Mouse (Mus musculus) CH12.LX (cell line): ENCODE data around the gene Fam20a. TPM values are rescaled to one million over a fixed set of nuclear protein-coding genes. Genes with fewer than 3 reads are reported as not detected.

Source experiments
- DNase-seq: peaks from one replicate; pipeline ENCODE4 v3.0.0-alpha.2; 2013; ENCODE audit errors: extremely low read depth
- H3K27ac ChIP-seq: 2 replicates; pipeline ENCODE4 v1.5.1; 2012; ENCODE audit warnings: low read depth, mild to moderate bottlenecking, control low read depth, moderate library complexity; ENCODE audit not compliant: insufficient read depth
- H3K27me3 ChIP-seq: replicated peaks from 2 replicates; pipeline ENCODE3; 2012; ENCODE audit warnings: inconsistent platforms
- H3K36me3 ChIP-seq, 2 experiments: replicated peaks in 1 of 2; 2 replicates each; pipeline versions ENCODE3 to v1.6.1; 2012; ENCODE audit warnings: inconsistent platforms in 1 of 2, low read length in 1 of 2, mild to moderate bottlenecking in 1 of 2, mixed read lengths in 1 of 2, moderate library complexity in 1 of 2; ENCODE audit not compliant: control insufficient read depth in 1 of 2, insufficient read depth in 1 of 2
- H3K4me1 ChIP-seq, 2 experiments: 2 replicates each; pipeline ENCODE4 v1.6.1; 2012; ENCODE audit warnings: inconsistent platforms in 1 of 2, moderate library complexity in 1 of 2; ENCODE audit not compliant: insufficient read depth in 2 of 2, control insufficient read depth in 1 of 2
- H3K4me2 ChIP-seq: 2 replicates; pipeline ENCODE4 v1.6.1; 2012; ENCODE audit warnings: low read depth, mild to moderate bottlenecking, control low read depth; ENCODE audit not compliant: poor library complexity, insufficient read depth, severe bottlenecking
- H3K4me3 ChIP-seq, 3 experiments: fragments of 150-350 bp in 1 of 3; sonication (generic) in 1 of 3; replicated peaks in 1 of 3; 2 replicates each; pipeline versions ENCODE3 to v1.5.1; 2011 to 2012; ENCODE audit warnings: low read depth in 2 of 3, low read length in 2 of 3, mild to moderate bottlenecking in 2 of 3, moderate library complexity in 2 of 3, control low read depth in 1 of 3, improper control_type of control experiment in 1 of 3, inconsistent platforms in 1 of 3, mixed read lengths in 1 of 3; ENCODE audit not compliant: poor library complexity in 1 of 3
- H3K79me2 ChIP-seq: replicated peaks from 2 replicates; pipeline ENCODE4 v1.6.1; 2012; ENCODE audit warnings: mild to moderate bottlenecking, moderate library complexity; ENCODE audit not compliant: control insufficient read depth, poor library complexity, insufficient read depth, severe bottlenecking; ENCODE audit errors: extremely low read depth
- H3K9ac ChIP-seq: 2 replicates; pipeline ENCODE4 v1.6.1; 2012; ENCODE audit warnings: low read depth, mild to moderate bottlenecking, control low read depth, moderate library complexity; ENCODE audit not compliant: insufficient read depth
- H3K9me3 ChIP-seq: replicated peaks from 2 replicates; pipeline ENCODE3; 2012; ENCODE audit warnings: low read length, inconsistent platforms, mixed read lengths
- BHLHE40 ChIP-seq: IDR thresholded peaks from 2 replicates; pipeline ENCODE4 v1.6.1; 2011; ENCODE audit warnings: mild to moderate bottlenecking, low read depth, low read length, improper control_type of control experiment
- CHD1 ChIP-seq: IDR thresholded peaks from 2 replicates; pipeline ENCODE4 v1.6.1; 2012; ENCODE audit warnings: low read depth, low read length, improper control_type of control experiment, inconsistent platforms
- CTCF ChIP-seq, 2 experiments: IDR thresholded peaks in 1 of 2; conservative IDR thresholded peaks in 1 of 2; 2 replicates each; pipeline ENCODE4 v1.5.1; 2011 to 2012; ENCODE audit warnings: low read depth in 2 of 2, low read length in 2 of 2, improper control_type of control experiment in 1 of 2, inconsistent platforms in 1 of 2, mild to moderate bottlenecking in 1 of 2, moderate library complexity in 1 of 2
- E2F4 ChIP-seq: IDR thresholded peaks from 2 replicates; pipeline ENCODE4 v1.6.1; 2011; ENCODE audit warnings: low read depth, low read length, improper control_type of control experiment; ENCODE audit not compliant: insufficient replicate concordance
- EP300 ChIP-seq: IDR thresholded peaks from 2 replicates; pipeline ENCODE4 v1.6.1; 2011; ENCODE audit warnings: low read length, improper control_type of control experiment
- ETS1 ChIP-seq: conservative IDR thresholded peaks from 2 replicates; pipeline ENCODE4 v1.6.1; 2012; ENCODE audit warnings: low read depth, mild to moderate bottlenecking, inconsistent platforms, low read length, improper control_type of control experiment, moderate library complexity
- GABPA ChIP-seq: IDR thresholded peaks from 2 replicates; pipeline ENCODE4 v1.6.1; 2012; ENCODE audit warnings: low read depth, low read length, improper control_type of control experiment, inconsistent platforms; ENCODE audit not compliant: insufficient replicate concordance
- HCFC1 ChIP-seq: IDR thresholded peaks from 2 replicates; pipeline ENCODE4 v1.6.1; 2012; ENCODE audit warnings: low read depth, mild to moderate bottlenecking, inconsistent platforms, low read length, improper control_type of control experiment
- JUND ChIP-seq: conservative IDR thresholded peaks from 2 replicates; pipeline ENCODE4 v1.6.1; 2011; ENCODE audit warnings: low read depth, low read length, improper control_type of control experiment
- MAX ChIP-seq: IDR thresholded peaks from 2 replicates; pipeline ENCODE4 v1.6.1; 2011; ENCODE audit warnings: low read length, improper control_type of control experiment
- NELFE ChIP-seq: IDR thresholded peaks from 2 replicates; pipeline ENCODE4 v1.6.1; 2011; ENCODE audit warnings: low read depth, low read length, improper control_type of control experiment
- POLR2A ChIP-seq: IDR thresholded peaks from 2 replicates; pipeline ENCODE4 v1.6.1; 2011; ENCODE audit warnings: low read depth, mild to moderate bottlenecking, improper control_type of control experiment, low read length
- POLR2AphosphoS2 ChIP-seq: IDR thresholded peaks from 2 replicates; pipeline ENCODE4 v1.6.1; 2011; ENCODE audit warnings: low read depth, low read length, improper control_type of control experiment
- RAD21 ChIP-seq: IDR thresholded peaks from 2 replicates; pipeline ENCODE4 v1.6.1; 2011; ENCODE audit warnings: low read depth, mild to moderate bottlenecking, low read length, improper control_type of control experiment, moderate library complexity
- TCF12 ChIP-seq: IDR thresholded peaks from 2 replicates; pipeline ENCODE4 v1.6.1; 2014; ENCODE audit warnings: low read depth, mild to moderate bottlenecking, inconsistent platforms, low read length, improper control_type of control experiment
- USF1 ChIP-seq: IDR thresholded peaks from 2 replicates; pipeline ENCODE4 v1.6.1; 2014; ENCODE audit warnings: low read depth, mild to moderate bottlenecking, inconsistent platforms, low read length, improper control_type of control experiment
- ZMIZ1 ChIP-seq: IDR thresholded peaks from 2 replicates; pipeline ENCODE4 v1.6.1; 2012; ENCODE audit warnings: low read depth, mild to moderate bottlenecking, inconsistent platforms, low read length, improper control_type of control experiment
- dilution Hi-C: fragments of 300-500 bp; cut with MboI; formaldehyde crosslinking; loops from 2 replicates; pipeline ENCODE4 v1.14.3; 2020; ENCODE audit warnings: low sequenced_read_pairs; ENCODE audit not compliant: extremely low pct_unique_long_range_greater_than_20kb, extremely low pct_ligation_motif_present
- in situ Hi-C: fragments of 300-500 bp; cut with MboI; formaldehyde crosslinking; loops from 3 replicates; pipeline ENCODE4 v1.14.3; 2019; ENCODE audit warnings: low sequenced_read_pairs, low pct_ligation_motif_present, low pct_unique_long_range_greater_than_20kb, mixed read lengths
- polyA plus RNA-seq: library from polyadenylated mRNA; unstranded; fragments of >175 nt; gene quantifications from 2 replicates; pipeline ENCODE4 v1.2.1, GENCODE M21; 2012; ENCODE audit warnings: low read depth; ENCODE audit not compliant: insufficient read length
- total RNA-seq, 2 experiments: library from RNA; depleted of rRNA; stranded (reverse); fragments of 300-350 nt in 1 of 2; fragments of >200 nt in 1 of 2; gene quantifications; 2 replicates each; pipeline ENCODE4 v1.2.3; 2012 to 2014

Gene Fam20a
- total RNA-seq (2012; rRNA removed) (0.08 TPM in 1 of 2 replicates, not detected in the other), total RNA-seq (2014; rRNA removed) (not detected in 2 replicates), polyA plus RNA-seq (not detected in 2 replicates)

DNA sequence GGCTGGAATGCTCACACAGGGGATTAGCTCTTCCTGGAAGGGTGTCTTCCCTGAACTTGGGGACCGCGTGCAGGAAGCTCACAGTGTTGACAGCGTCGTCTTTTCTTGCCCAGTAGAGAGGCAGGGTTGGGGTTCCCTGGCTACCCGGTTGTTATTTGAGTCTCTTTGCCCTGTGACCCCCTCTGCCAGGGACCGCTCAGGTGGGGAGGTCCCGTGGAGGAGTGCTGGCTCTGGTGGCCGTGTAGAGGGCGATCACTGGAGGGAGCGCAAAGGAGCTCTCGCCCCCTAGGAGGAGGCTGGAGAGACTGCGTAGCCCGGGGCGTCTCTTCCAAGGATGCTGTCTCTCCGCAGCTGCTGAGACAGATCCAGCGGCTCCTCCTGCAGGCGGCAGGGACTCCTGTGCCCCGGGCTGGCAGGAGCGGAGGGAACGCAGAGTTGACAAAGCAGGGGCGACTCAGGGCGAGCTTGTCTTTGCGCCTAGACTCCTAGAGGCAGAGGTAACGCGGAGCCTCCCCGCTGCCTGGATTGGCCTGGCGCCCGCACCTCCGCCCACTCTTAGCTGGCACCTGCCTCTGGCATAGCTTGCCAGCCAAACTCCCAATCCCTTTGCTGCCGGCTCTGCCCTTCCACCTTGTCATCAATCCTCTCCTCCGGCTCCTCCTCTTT is at the start of gene Fam20a:
Gene Fam20a, minus strand, starts transcription at position 499 of the 666 bp plus-strand sequence.
- Histone ChIP-seq H3K27me3 (no peaks in the 10 kb centered on the region), H3K4me2 (no peak within 1 kb of the TSS), H3K36me3 (no peaks in the 10 kb centered on the region), H3K9me3 (no peaks in the 10 kb centered on the region), H3K79me2 (no peaks in the 10 kb centered on the region), H3K4me1 (no peaks in the 10 kb centered on the region), H3K4me3 (no peak within 1 kb of the TSS), H3K9ac (no peak within 1 kb of the TSS), H3K27ac (no peak within 1 kb of the TSS)
- dilution Hi-C loops = no loop called here
- no peak for DNase-seq
- in situ Hi-C loops = no loop called here
- TF ChIP-seq JUND (no peak), ZMIZ1 (no peak), POLR2AphosphoS2 (no peak), POLR2A (no peak), CHD1 (no peak), ETS1 (no peak)

DNA sequence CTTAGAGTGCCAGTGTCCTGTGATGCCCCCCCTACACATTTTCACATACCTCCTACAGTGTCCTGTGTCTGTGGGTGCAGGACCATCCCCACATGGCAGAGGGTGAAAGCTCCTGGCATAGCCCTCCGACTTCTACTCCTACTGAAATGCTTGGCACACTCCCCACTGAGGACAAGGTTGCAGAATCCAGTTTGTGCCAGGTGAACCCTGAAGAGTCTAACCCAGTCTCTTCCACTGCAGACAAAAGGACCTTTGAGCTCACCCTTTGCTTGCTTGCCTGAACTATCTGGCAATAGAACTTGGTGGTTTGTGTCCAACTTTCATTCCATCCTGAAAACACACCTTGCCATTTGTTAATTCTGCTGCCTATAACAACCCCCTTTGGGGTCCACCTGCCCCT is 49.3 kb upstream of the Fam20a start:
- Histone ChIP-seq H3K36me3 (no peaks in the 10 kb centered on the region), H3K9ac (no peak overlapping the region), H3K4me3 (no peak overlapping the region), H3K27ac (no peak overlapping the region), H3K9me3 (peaks cover 7% of the 10 kb centered on the region), H3K4me2 (no peak overlapping the region), H3K27me3 (no peaks in the 10 kb centered on the region), H3K4me1 (peaks cover 3 to 14% of the 10 kb centered on the region in 2 experiments; a peak in 2 of 4 replicates), H3K79me2 (no peaks in the 10 kb centered on the region)
- TF ChIP-seq MAX (no peak), POLR2AphosphoS2 (no peak), USF1 (no peak), HCFC1 (no peak), NELFE (no peak), BHLHE40 (no peak), POLR2A (no peak), E2F4 (no peak), CTCF (conservative IDR thresholded peaks at IDR 0.05 in 1 of 2, IDR thresholded peaks at IDR 0.05 in 1 of 2; ENCODE audit: low read depth in 2 of 2, low read length in 2 of 2) (no peak), TCF12 (no peak), EP300 (no peak), GABPA (no peak), RAD21 (no peak)
- dilution Hi-C loops = no loop called here
- in situ Hi-C loops = no loop called here
- no peak for DNase-seq
